Mouse (Mus musculus) embryonic fibroblast, embryonic 13.5 days (primary cell): ENCODE measurements at regions not wholly inside any gene's neighbourhood (a gene's known extent, or its start where the extent isn't known, plus 50 kb on each side); places are given as distances from the start of the nearest gene placed in this dataset.

ENCODE experiments used
- CTCF ChIP-seq: IDR thresholded peaks from 2 replicates; pipeline ENCODE4 v1.5.1; 2011; ENCODE audit warnings: mild to moderate bottlenecking, control low read depth, low read length, moderate library complexity, borderline replicate concordance; ENCODE audit not compliant: insufficient read depth
- POLR2A ChIP-seq: IDR thresholded peaks from 2 replicates; pipeline ENCODE4 v1.6.1; 2011; ENCODE audit warnings: low read depth, mild to moderate bottlenecking, control low read depth, low read length, moderate library complexity

GRCm38 (mm10) chr5:39094875-39095274 is 218.3 kb upstream of the Clnk start:
- TF ChIP-seq CTCF (no peak), POLR2A (no peak)
